In genomic region chr17:84877864-84878224, GRCm38 (mm10) we compare ENCODE assay signal across 8 mouse cellular contexts.
DNase-seq lines count a peak whose midpoint lies in the region; ATAC-seq and TF ChIP-seq lines count a peak whose summit lies in the region.

No protein-coding gene starts in this region.

- peak; percentile 26; the same call in 1 of the 2 replicates for ATAC-seq in embryonic facial prominence, embryonic 14.5 days (ENCODE audit: low read depth)

- H3K79me3 ChIP-seq in C2C12 (ENCODE audit: low read depth) = no peaks in the 10 kb centered on the region

- 0 out of 2 replicates have a peak overlapping the region, but pooled peaks have one; percentile 27 for H3K9ac ChIP-seq in embryonic facial prominence, embryonic 14.5 days (ENCODE audit: low read depth, low read length)
- no peak overlapping the region for H3K9ac ChIP-seq in liver, adult 2 months (ENCODE audit: low read depth, low read length)

- H3K36me3 ChIP-seq in C2C12 (ENCODE audit: control insufficient read depth, insufficient read depth) (no peaks in the 10 kb centered on the region), myocyte (ENCODE audit: control insufficient read depth, insufficient read depth) (no peaks in the 10 kb centered on the region)
- H3K36me3 ChIP-seq in embryonic facial prominence, embryonic 14.5 days (ENCODE audit: control insufficient read depth, insufficient read depth, low read length) = no peaks in the 10 kb centered on the region
- no peaks in the 10 kb centered on the region for H3K36me3 ChIP-seq in liver, adult 2 months (ENCODE audit: control insufficient read depth, insufficient read depth, low read length)
- H3K36me3 ChIP-seq in splenic B cell, adult 2 months (ENCODE audit: control insufficient read depth, insufficient read depth, low read length, poor library complexity, severe bottlenecking) = no peaks in the 10 kb centered on the region

- no peaks in the 10 kb centered on the region for H3K9me3 ChIP-seq in embryonic facial prominence, embryonic 14.5 days (ENCODE audit: control insufficient read depth, low read length)

- no peak overlapping the region for H3K27ac ChIP-seq in bone marrow, adult 2 months (ENCODE audit: control insufficient read depth, insufficient read depth, low read depth, low read length, poor library complexity)
- no peak overlapping the region for H3K27ac ChIP-seq in embryonic facial prominence, embryonic 14.5 days (replicated peaks; ENCODE audit: low read depth, low read length)
- peak overlapping the region; percentile 95 for H3K27ac ChIP-seq in liver, adult 2 months (replicated peaks; ENCODE audit: insufficient read depth, low read depth, low read length)

- peaks cover 3% of the 10 kb centered on the region; the same call in 1 of the 2 replicates for H3K4me1 ChIP-seq in bone marrow, adult 2 months (ENCODE audit: control insufficient read depth, insufficient read depth, low read length)
- no peaks in the 10 kb centered on the region for H3K4me1 ChIP-seq in embryonic facial prominence, embryonic 14.5 days (ENCODE audit: control insufficient read depth, insufficient read depth, low read length)
- H3K4me1 ChIP-seq in liver, adult 2 months (ENCODE audit: control insufficient read depth, insufficient read depth, low read length) = peaks cover 29% of the 10 kb centered on the region

- no peak overlapping the region for H3K4me3 ChIP-seq in C2C12 (ENCODE audit: insufficient read depth, poor library complexity, severe bottlenecking)
- H3K4me3 ChIP-seq in bone marrow, adult 2 months (replicated peaks; ENCODE audit: control insufficient read depth, low read depth, low read length) = no peak overlapping the region
- peak overlapping the region; percentile 21; the same call in 1 of the 2 replicates for H3K4me3 ChIP-seq in embryonic facial prominence, embryonic 14.5 days (ENCODE audit: low read depth, low read length)
- H3K4me3 ChIP-seq in liver, adult 2 months (ENCODE audit: insufficient read depth, low read depth, low read length) = no peak overlapping the region; the same call in 1 of the 2 replicates
- peak overlapping the region; percentile 9 for H3K4me3 ChIP-seq in myocyte

- H3K79me2 ChIP-seq in C2C12 (ENCODE audit: control insufficient read depth, insufficient read depth) = no peaks in the 10 kb centered on the region
- H3K79me2 ChIP-seq in liver, adult 2 months (ENCODE audit: control insufficient read depth, insufficient read depth, low read length) = no peaks in the 10 kb centered on the region
- no peaks in the 10 kb centered on the region for H3K79me2 ChIP-seq in myocyte (ENCODE audit: control insufficient read depth, insufficient read depth)

- peak overlapping the region; percentile 48 for H3K4me2 ChIP-seq in embryonic facial prominence, embryonic 14.5 days (ENCODE audit: low read depth, low read length)
- H3K4me2 ChIP-seq in myocyte (ENCODE audit: low read depth) = peak overlapping the region; percentile 81

- no peak for TF ChIP-seq POLR2A in bone marrow, adult 2 months (IDR thresholded peaks at IDR 0.05; ENCODE audit: borderline replicate concordance, control insufficient read depth, low read depth, low read length)
- no peak for TF ChIP-seq POLR2A in liver, adult 2 months (IDR thresholded peaks at IDR 0.05; ENCODE audit: extremely low read depth, insufficient read depth, low read length)
- TF ChIP-seq POLR2A in myocyte (IDR thresholded peaks at IDR 0.05; ENCODE audit: insufficient read length, low read depth) = no peak

- no peak overlapping the region for H3ac ChIP-seq in C2C12 (ENCODE audit: control insufficient read depth, insufficient read length, low read depth)
- H3ac ChIP-seq in myocyte (ENCODE audit: control insufficient read depth, insufficient read length) = no peak overlapping the region

- peak; percentile 51 for TF ChIP-seq CTCF in C2C12 (IDR thresholded peaks at IDR 0.05; ENCODE audit: control insufficient read depth, insufficient read depth, insufficient read length)
- TF ChIP-seq CTCF in bone marrow, adult 2 months (IDR thresholded peaks at IDR 0.05; ENCODE audit: control insufficient read depth, insufficient read depth, low read length) = peak; percentile 96
- TF ChIP-seq CTCF in liver, adult 2 months (IDR thresholded peaks at IDR 0.05; ENCODE audit: low read depth, low read length) = peak; percentile 93

- DNase-seq in embryonic facial prominence, embryonic 14.5 days (ENCODE audit: low spot score) = peak; percentile 73
- peak; percentile 50 to 71 for DNase-seq in heart, adult 9 months (ENCODE audit: low spot score in 2 of 2)
- peak; percentile 85 for DNase-seq in kidney, adult 9 months
- DNase-seq in liver, adult 2 months (ENCODE audit: extremely low read depth, low read depth, low spot score) = peak; percentile 89
- peak; percentile 87 for DNase-seq in splenic B cell, adult 2 months (ENCODE audit: low read depth, low spot score)

- H3K27me3 ChIP-seq in C2C12 (ENCODE audit: control insufficient read depth, insufficient read depth, insufficient read length) (peaks cover under 1% of the 10 kb centered on the region), myocyte (ENCODE audit: control insufficient read depth, insufficient read depth, insufficient read length) (no peaks in the 10 kb centered on the region)
- no peaks in the 10 kb centered on the region for H3K27me3 ChIP-seq in embryonic facial prominence, embryonic 14.5 days (replicated peaks; ENCODE audit: control insufficient read depth, insufficient read depth, low read length)
- no peaks in the 10 kb centered on the region for H3K27me3 ChIP-seq in liver, adult 2 months (ENCODE audit: control insufficient read depth, insufficient read depth, low read length)
- H3K27me3 ChIP-seq in splenic B cell, adult 2 months (ENCODE audit: control insufficient read depth, insufficient read depth, low read length, poor library complexity, severe bottlenecking) = no peaks in the 10 kb centered on the region

- WGBS in bone marrow, adult 2 months = 11% methylated on average over 10 of the region's 10 CpGs
- 17% methylated on average over 10 of the region's 10 CpGs for WGBS in embryonic facial prominence, embryonic 14.5 days
- 2% methylated on average over 10 of the region's 10 CpGs for WGBS in liver, adult 2 months

TF ChIP-seq in C2C12, 6 proteins besides CTCF, POLR2A, EP300 and RAD21:
- TF ChIP-seq MAX (IDR thresholded peaks at IDR 0.05) (peak; percentile 28), MYOG (IDR thresholded peaks at IDR 0.05; ENCODE audit: control insufficient read depth, extremely low read depth, insufficient read length) (no peak), USF1 (IDR thresholded peaks at IDR 0.05; ENCODE audit: low read depth) (no peak)

TF ChIP-seq in myocyte, 11 proteins besides CTCF, POLR2A, EP300 and RAD21:
- TF ChIP-seq MYOD1 (IDR thresholded peaks at IDR 0.05; ENCODE audit: control insufficient read depth in 1 of 3, insufficient read length in 2 of 3, low read depth in 2 of 3) = no peak
- TF ChIP-seq REST (IDR thresholded peaks at IDR 0.05; ENCODE audit: insufficient read depth, insufficient read length) = no peak
- TF ChIP-seq TCF3 (IDR thresholded peaks at IDR 0.05; ENCODE audit: insufficient read length, low read depth) = no peak
- no peak for TF ChIP-seq POLR2AphosphoS2 (IDR thresholded peaks at IDR 0.05; ENCODE audit: insufficient read length, low read depth)
- no peak for TF ChIP-seq SRF (IDR thresholded peaks at IDR 0.05; ENCODE audit: control insufficient read depth, insufficient read length, low read depth)
- TF ChIP-seq USF1 (IDR thresholded peaks at IDR 0.05; ENCODE audit: low read depth) = no peak
- TF ChIP-seq TCF12 (IDR thresholded peaks at IDR 0.05; ENCODE audit: insufficient read depth, poor library complexity, severe bottlenecking) = no peak
- no peak for TF ChIP-seq E2F4 (IDR thresholded peaks at IDR 0.05; ENCODE audit: insufficient read depth)
- no peak for TF ChIP-seq MAX (IDR thresholded peaks at IDR 0.05; ENCODE audit: low read depth)
- no peak for TF ChIP-seq CEBPB (IDR thresholded peaks at IDR 0.05; ENCODE audit: insufficient read depth, poor library complexity, severe bottlenecking)
- no peak for TF ChIP-seq MYOG (IDR thresholded peaks at IDR 0.05; ENCODE audit: control insufficient read depth in 1 of 3, insufficient read depth in 1 of 3, insufficient read length in 2 of 3, low read depth in 2 of 3)

Comparison
In these comparisons a context has a peak if more than half of its experiments do, and no peak if none do; other contexts are left out.
1. H3K4me3 ChIP-seq: peak in embryonic facial prominence, embryonic 14.5 days (single experiment) and myocyte (single experiment); none in C2C12 (single experiment), bone marrow, adult 2 months (single experiment) and liver, adult 2 months (single experiment).
2. Peak in every context shown above with its lines, with median percentiles within 50 percentile points of each other: CTCF ChIP-seq and DNase-seq.